Mouse (Mus musculus) bone marrow, adult 2 months (tissue): ENCODE data around the gene Zfand3.

ENCODE experiments used
- CTCF ChIP-seq: fragments of 200-500 bp; IDR thresholded peaks from 2 replicates; pipeline ENCODE4 v1.5.1; 2011; ENCODE audit warnings: low read length, control low read depth; ENCODE audit not compliant: control insufficient read depth, insufficient read depth
- POLR2A ChIP-seq: fragments of 200-500 bp; IDR thresholded peaks from 2 replicates; pipeline ENCODE4 v1.6.1; 2011; ENCODE audit warnings: low read depth, mild to moderate bottlenecking, control low read depth, low read length, borderline replicate concordance; ENCODE audit not compliant: control insufficient read depth

GRCm38 (mm10) chr17:30241720-30242322 lies 237.3 kb downstream of the Zfand3 start:
- no peak for TF ChIP-seq CTCF
- TF ChIP-seq POLR2A = no peak
